Mouse (Mus musculus): ENCODE measurements around the gene Nrde2.

GRCm38 (mm10) chr12:100166177-100166576 is 6.7 kb upstream of the Nrde2 start:
- TF ChIP-seq TAL1 (IDR thresholded peaks at IDR 0.05; ENCODE audit: low read length), result no peak
- no peak for TF ChIP-seq GATA1 (IDR thresholded peaks at IDR 0.05; ENCODE audit: low read length)

All from erythroblast, embryonic 14.5 days (primary cell).